Mouse (Mus musculus) MEL-GATA-1-ER (cell line): ENCODE data around the gene Catsper4.

ENCODE experiments used
- DNase-seq: peaks from one replicate; pipeline ENCODE4 v3.0.0-alpha.2; 2012; ENCODE audit warnings: low read depth; ENCODE audit errors: extremely low read depth

The Catsper4 gene

GRCm38 (mm10) chr4:134251241-134252130 lies 24.3 kb upstream of the Catsper4 start:
- no peak for DNase-seq

- DNase-seq, result no peak
Observed at GRCm38 (mm10) chr4:134250930-134251240, 23.7 kb upstream of the Catsper4 start.

- no peak for DNase-seq
Observed at GRCm38 (mm10) chr4:134250116-134250929, 23.1 kb upstream of the Catsper4 start.

- DNase-seq, result no peak
Observed at GRCm38 (mm10) chr4:134249651-134250050, 22.5 kb upstream of the Catsper4 start.

GRCm38 (mm10) chr4:134246719-134247258 lies 19.6 kb upstream of the Catsper4 start, which contains the start of gene Gm30191:
Gene Gm30191 (plus strand): TSS chr4:134246935.
- no peak for DNase-seq

GRCm38 (mm10) chr4:134246256-134246655 lies 19.1 kb upstream of the Catsper4 start:
- no peak for DNase-seq

- peak; percentile 59 for DNase-seq
Observed at GRCm38 (mm10) chr4:134245148-134245843, 18.1 kb upstream of the Catsper4 start, which contains the start of gene Zfp593. Gene Zfp593 (minus strand): TSS chr4:134245592.

- no peak for DNase-seq
Observed at GRCm38 (mm10) chr4:134243516-134244250, 16.5 kb upstream of the Catsper4 start, which contains the start of gene E130218I03Rik. Gene E130218I03Rik (plus strand): TSS chr4:134243662.

GRCm38 (mm10) chr4:134238686-134239085 lies 11.5 kb upstream of the Catsper4 start:
- DNase-seq, result no peak

GRCm38 (mm10) chr4:134238279-134238651 lies 11.1 kb upstream of the Catsper4 start, which contains the start of gene Cnksr1:
Gene Cnksr1 (minus strand): TSS chr4:134238399.
- DNase-seq, result no peak

GRCm38 (mm10) chr4:134237582-134238278 lies 10.5 kb upstream of the Catsper4 start:
- no peak for DNase-seq

- no peak for DNase-seq
Observed at GRCm38 (mm10) chr4:134234876-134235275, 7.7 kb upstream of the Catsper4 start.

GRCm38 (mm10) chr4:134230431-134230830 lies 3.2 kb upstream of the Catsper4 start:
- DNase-seq, result no peak

- no peak for DNase-seq
Observed at GRCm38 (mm10) chr4:134222793-134223600, 4.2 kb downstream of the Catsper4 start.

- DNase-seq, result no peak
Observed at GRCm38 (mm10) chr4:134206488-134207053, 20.6 kb downstream of the Catsper4 start.

GRCm38 (mm10) chr4:134203340-134203896 lies 23.8 kb downstream of the Catsper4 start:
- DNase-seq, result no peak

- DNase-seq, result no peak
Observed at GRCm38 (mm10) chr4:134202904-134203303, 24.3 kb downstream of the Catsper4 start, which contains the start of gene Gm7534. Gene Gm7534 (minus strand): TSS chr4:134203004.

GRCm38 (mm10) chr4:134199371-134199770 lies 27.8 kb downstream of the Catsper4 start:
- no peak for DNase-seq
